Mouse (Mus musculus) common myeloid progenitor, adult 5-6 weeks (primary cell): Measurements from ENCODE around the gene Fam84b. TPM values are rescaled to one million over a fixed set of nuclear protein-coding genes. Genes with fewer than 3 reads are reported as not detected.

Experiments used
- total RNA-seq: library from RNA; stranded (forward); fragments of 200-1000, 187-1606 nt; gene quantifications from 2 replicates; pipeline ENCODE4 v1.2.3, GENCODE M21; 2017

Gene Fam84b
- total RNA-seq, 1 experiment from 2014 or later: 9.7 TPM

Other genes with a start within 250 kb of the Fam84b start
- gene A1bg, start 69.2 kb upstream of the Fam84b start, total RNA-seq: not detected in 2 replicates